Mouse (Mus musculus): ENCODE data around the gene Gm10198.

GRCm38 (mm10) chr13:111624115-111624514 is 31.5 kb downstream of the Gm10198 start:
- TF ChIP-seq POLR2A (IDR thresholded peaks at IDR 0.05; ENCODE audit: borderline replicate concordance, extremely low read depth, insufficient read depth, insufficient read length, poor library complexity, severe bottlenecking) (no peak), CTCF (IDR thresholded peaks at IDR 0.05; ENCODE audit: borderline replicate concordance, extremely low read depth, insufficient read depth, insufficient read length) (no peak)

All from brain, embryonic 14.5 days (tissue).